Mouse (Mus musculus): ENCODE measurements at regions not wholly inside any gene's neighbourhood (a gene's known extent, or its start where the extent isn't known, plus 50 kb on each side); places are given as distances from the start of the nearest gene placed in this dataset.

- TF ChIP-seq CTCF (IDR thresholded peaks at IDR 0.05; ENCODE audit: insufficient read depth, low read depth, low read length) (no peak), POLR2A (IDR thresholded peaks at IDR 0.05; ENCODE audit: insufficient read depth, low read depth, low read length) (no peak)
Measured at GRCm38 (mm10) chr2:116347827-116348529, 282.3 kb upstream of the Meis2 start.
